Mouse (Mus musculus) left cerebral cortex, postnatal 14 days (tissue): Measurements from ENCODE around the gene Dnajb12. TPM values are rescaled to one million over a fixed set of nuclear protein-coding genes. Genes with fewer than 3 reads are reported as not detected.
A peak's percentile ranks its signal among the peaks of the same experiment; 100 is the strongest.

ENCODE experiments used
- DNase-seq, 2 experiments: peaks; one replicate each; pipeline ENCODE4 v3.0.0; 2021 to 2022; ENCODE audit warnings: low spot score in 2 of 2, mixed read lengths in 1 of 2
- intact Hi-C: fragments of 180-260 bp; cut with DNase I; formaldehyde crosslinking; loops from one replicate; pipeline ENCODE4 v1.15.1; 2025
- total RNA-seq, 2 experiments: library from RNA; stranded (reverse); gene quantifications; 2 replicates each; pipeline ENCODE4 v1.2.3; 2021

The Dnajb12 gene
- total RNA-seq, 2 experiments from 2014 or later = 46.3 to 50.6 TPM

- intact Hi-C loops = loop anchor here (5.0 to 10.0 kb wide), 4 partner anchors 92 to 355 kb away; partner anchors contain the start of genes Anapc16, Ascc1 and Spock2
- DNase-seq = no peak
These were observed 10.8 kb downstream of the Dnajb12 start for GRCm38 (mm10) chr10:59889953-59890751.

- intact Hi-C loops = loop anchor here (5.0 to 10.0 kb wide), 4 partner anchors 89 to 352 kb away; partner anchors contain the start of genes Anapc16, Ascc1 and Spock2
- DNase-seq = peak; percentile 73 to 76
These were observed 13.6 kb downstream of the Dnajb12 start for GRCm38 (mm10) chr10:59892977-59893376.

GRCm38 (mm10) chr10:59894251-59895160 is 15.2 kb downstream of the Dnajb12 start:
- intact Hi-C loops = loop anchor here (1.0 to 10.0 kb wide), 7 partner anchors 56 to 350 kb away; partner anchors contain the start of genes Anapc16, Ascc1 and Spock2
- DNase-seq = peak; percentile 85 to 86

GRCm38 (mm10) chr10:59895460-59896186 is 16.3 kb downstream of the Dnajb12 start:
- no peak for DNase-seq
- intact Hi-C loops = loop anchor here (2.0 to 10.0 kb wide), 4 partner anchors 171 to 349 kb away; partner anchors contain the start of gene Spock2

GRCm38 (mm10) chr10:59896211-59896610 is 16.9 kb downstream of the Dnajb12 start:
- intact Hi-C loops = loop anchor here (5.0 to 10.0 kb wide), 3 partner anchors 209 to 349 kb away; partner anchors contain the start of gene Spock2
- no peak for DNase-seq

GRCm38 (mm10) chr10:59896911-59897331 is 17.6 kb downstream of the Dnajb12 start:
- intact Hi-C loops = loop anchor here (5.0 to 10.0 kb wide), 3 partner anchors 208 to 348 kb away; partner anchors contain the start of gene Spock2
- DNase-seq = peak in 1 of 2 experiments; percentile 37

- DNase-seq = peak; percentile 87 to 97
- intact Hi-C loops = loop anchor here (5.0 to 10.0 kb wide), 3 partner anchors 207 to 347 kb away; partner anchors contain the start of gene Spock2
These were observed 18.2 kb downstream of the Dnajb12 start for GRCm38 (mm10) chr10:59897511-59897910.

- peak; percentile 31 to 49 for DNase-seq
- intact Hi-C loops = loop anchor here (5.0 to 10.0 kb wide), 3 partner anchors 207 to 347 kb away; partner anchors contain the start of gene Spock2
These were observed 18.9 kb downstream of the Dnajb12 start for GRCm38 (mm10) chr10:59898180-59898778.

- no peak for DNase-seq
- intact Hi-C loops = loop anchor here (5.0 to 10.0 kb wide), 3 partner anchors 206 to 346 kb away; partner anchors contain the start of gene Spock2
These were observed 19.6 kb downstream of the Dnajb12 start for GRCm38 (mm10) chr10:59898935-59899334.

GRCm38 (mm10) chr10:59899341-59900173 is 20.2 kb downstream of the Dnajb12 start:
- DNase-seq = peak; percentile 90 to 96
- intact Hi-C loops = loop anchor here (5.0 to 10.0 kb wide), 3 partner anchors 205 to 345 kb away; partner anchors contain the start of gene Spock2

- intact Hi-C loops = no loop called here
- no peak for DNase-seq
These were observed 20.7 kb downstream of the Dnajb12 start for GRCm38 (mm10) chr10:59900174-59900435.

- intact Hi-C loops = no loop called here
- DNase-seq = no peak
These were observed 21.6 kb downstream of the Dnajb12 start for GRCm38 (mm10) chr10:59900939-59901338.

- intact Hi-C loops = no loop called here
- DNase-seq = no peak
These were observed 22.1 kb downstream of the Dnajb12 start for GRCm38 (mm10) chr10:59901463-59901862.

GRCm38 (mm10) chr10:59901986-59902605 is 22.7 kb downstream of the Dnajb12 start:
- DNase-seq = peak in 1 of 2 experiments; percentile 37
- intact Hi-C loops = no loop called here

GRCm38 (mm10) chr10:59902606-59902990 is 23.2 kb downstream of the Dnajb12 start:
- DNase-seq = no peak
- intact Hi-C loops = no loop called here

GRCm38 (mm10) chr10:59903170-59903569 is 23.8 kb downstream of the Dnajb12 start:
- no peak for DNase-seq
- intact Hi-C loops = no loop called here

- intact Hi-C loops = no loop called here
- no peak for DNase-seq
These were observed 27.8 kb downstream of the Dnajb12 start for GRCm38 (mm10) chr10:59907080-59907609.
